Mouse (Mus musculus): ENCODE measurements around the gene Mcam. TPM values are rescaled to one million over a fixed set of nuclear protein-coding genes. Genes with fewer than 3 reads are reported as not detected.

Gene Mcam
- polyA plus RNA-seq, 1 experiment from 2014 or later = 22.3 TPM

DNA sequence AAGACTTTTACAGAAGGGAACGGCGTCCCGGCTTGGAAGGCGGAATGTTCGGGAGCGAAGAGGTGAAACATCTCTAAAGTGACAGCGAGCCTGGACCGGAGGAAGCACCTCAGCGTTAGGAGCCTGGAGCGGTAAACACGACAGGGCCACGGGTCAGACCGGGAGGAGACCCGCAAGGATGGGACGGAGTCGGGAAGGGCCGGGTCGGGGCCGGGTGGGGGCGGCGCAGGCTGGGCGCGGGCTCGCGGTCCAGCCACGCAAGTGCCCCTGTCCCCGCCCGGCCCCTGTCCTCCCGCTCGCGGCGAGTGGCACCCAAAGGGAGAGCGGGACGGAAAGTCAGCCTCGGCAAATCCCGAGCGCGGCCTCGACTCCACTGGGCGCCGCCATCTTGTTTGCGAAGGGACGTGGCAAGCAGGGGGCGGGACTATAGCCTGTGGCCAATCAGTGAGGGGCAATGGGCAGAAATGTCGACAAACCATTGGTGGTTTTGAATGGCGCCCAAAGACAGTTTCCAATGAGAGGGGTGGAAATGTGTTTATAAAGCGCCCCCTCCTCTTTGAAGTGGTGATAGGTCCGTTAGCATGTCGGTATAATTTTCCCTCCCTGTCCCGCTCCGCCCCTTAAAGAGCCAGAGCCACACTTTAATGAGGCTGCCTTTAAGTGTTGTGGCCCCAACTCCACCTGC, 21.0 kb upstream of the Mcam start, which contains the start of the genes Gm49380 and Rnf26:
Gm49380 (minus strand) TSS at position 396 of the 685 bp plus-strand sequence.
Rnf26 (minus strand) TSS at position 413 of the 685 bp plus-strand sequence.
- Histone ChIP-seq H3K27me3 (no peaks in the 10 kb centered on the region), H3K4me3 (peak within 1 kb of the TSS; percentile 88), H3K9ac (peak within 1 kb of the TSS; percentile 87), H3K9me3 (no peaks in the 10 kb centered on the region), H3K27ac (peak within 1 kb of the TSS; percentile 84), H3K36me3 (peaks cover 14% of the 10 kb centered on the region; the same call in 1 of the 2 replicates), H3K4me2 (replicated peaks) (peak within 1 kb of the TSS; percentile 58), H3K4me1 (peaks cover 31% of the 10 kb centered on the region)
- under 1% methylated on average over 51 of the region's 51 CpGs for WGBS
- ATAC-seq (ENCODE audit: insufficient number of reproducible peaks, insufficient read depth, low FRiP score, low TSS enrichment) = peak; percentile 90

DNA sequence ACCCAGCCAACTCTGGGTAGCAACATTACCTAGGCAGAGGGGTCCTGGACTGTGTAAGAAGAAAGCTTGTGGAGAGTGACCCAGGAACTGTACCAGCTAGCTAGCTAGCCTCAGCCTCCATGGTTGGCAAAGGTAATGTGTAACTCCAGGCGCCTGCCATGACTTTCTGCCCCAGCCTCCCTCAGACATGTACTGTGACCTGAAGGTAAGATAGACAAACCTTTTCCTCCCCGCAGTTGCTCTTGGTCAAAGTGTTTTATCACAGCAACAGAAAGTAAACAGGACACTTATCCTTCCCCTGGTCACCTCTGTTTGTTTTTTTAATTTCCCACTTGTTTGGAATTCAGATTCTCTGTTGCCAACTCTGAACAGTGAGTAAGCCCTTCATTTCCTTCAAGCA, 19.8 kb upstream of the Mcam start:
- Histone ChIP-seq H3K4me2 (replicated peaks) (no peak overlapping the region), H3K4me1 (peaks cover 19% of the 10 kb centered on the region), H3K27ac (no peak overlapping the region), H3K9ac (no peak overlapping the region), H3K4me3 (no peak overlapping the region), H3K27me3 (no peaks in the 10 kb centered on the region), H3K36me3 (0 out of 2 replicates have a peak, but pooled peaks cover 6% of the 10 kb centered on the region), H3K9me3 (no peaks in the 10 kb centered on the region)
- 86% methylated on average over 2 of the region's 2 CpGs for WGBS
- ATAC-seq (ENCODE audit: insufficient number of reproducible peaks, insufficient read depth, low FRiP score, low TSS enrichment) = no peak

DNA sequence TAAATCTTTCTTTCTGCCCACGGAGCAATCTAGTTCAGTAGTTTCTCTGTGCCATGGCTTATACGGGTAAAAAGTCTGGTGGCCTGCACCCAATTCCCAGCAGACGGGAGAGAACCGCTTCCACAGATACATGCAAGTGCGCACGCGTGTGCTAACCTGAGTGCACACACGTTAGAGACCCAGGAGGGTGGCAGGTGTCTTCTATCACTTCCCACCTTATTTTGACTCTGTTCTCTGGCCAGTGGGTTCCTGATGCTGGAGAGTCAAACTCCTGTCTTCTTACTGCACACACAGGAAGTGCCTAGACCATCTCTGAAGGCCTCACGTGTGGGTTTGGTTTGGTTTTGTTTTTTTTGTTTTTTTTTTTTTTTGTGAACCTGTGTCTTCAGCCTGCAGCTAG, 18.7 kb upstream of the Mcam start:
- Histone ChIP-seq H3K4me2 (replicated peaks) (no peak overlapping the region), H3K27me3 (no peaks in the 10 kb centered on the region), H3K9me3 (no peaks in the 10 kb centered on the region), H3K9ac (no peak overlapping the region), H3K4me3 (no peak overlapping the region), H3K27ac (no peak overlapping the region), H3K36me3 (0 out of 2 replicates have a peak, but pooled peaks cover under 1% of the 10 kb centered on the region), H3K4me1 (peaks cover 8% of the 10 kb centered on the region)
- ATAC-seq (ENCODE audit: insufficient number of reproducible peaks, insufficient read depth, low FRiP score, low TSS enrichment) = no peak
- 88% methylated on average over 9 of the region's 9 CpGs for WGBS

DNA sequence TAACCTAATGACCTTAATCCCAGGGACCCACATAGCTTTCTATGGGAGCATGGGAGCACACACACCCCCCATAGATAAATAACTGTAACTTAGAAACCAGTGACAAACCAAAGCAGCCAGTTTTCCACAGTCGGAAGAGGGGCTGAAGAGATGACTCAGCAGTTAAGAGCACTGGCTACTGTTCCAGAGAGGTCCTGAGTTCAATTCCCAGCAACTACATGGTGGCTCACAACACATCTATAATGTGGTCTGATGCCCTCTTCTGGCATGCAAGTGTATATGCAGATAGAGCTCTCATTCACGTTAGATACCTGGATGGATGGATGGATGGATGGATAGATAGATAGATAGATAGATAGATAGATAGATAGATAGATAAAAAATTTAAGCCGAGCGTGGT, 18.1 kb upstream of the Mcam start:
- Histone ChIP-seq H3K4me1 (peaks cover 4% of the 10 kb centered on the region; the same call in 1 of the 2 replicates), H3K27ac (no peak overlapping the region), H3K4me2 (replicated peaks) (no peak overlapping the region), H3K9ac (no peak overlapping the region), H3K4me3 (no peak overlapping the region), H3K9me3 (no peaks in the 10 kb centered on the region), H3K36me3 (no peaks in the 10 kb centered on the region), H3K27me3 (no peaks in the 10 kb centered on the region)
- ATAC-seq (ENCODE audit: insufficient number of reproducible peaks, insufficient read depth, low FRiP score, low TSS enrichment) = no peak
- WGBS = 88% methylated on average over 4 of the region's 4 CpGs

DNA sequence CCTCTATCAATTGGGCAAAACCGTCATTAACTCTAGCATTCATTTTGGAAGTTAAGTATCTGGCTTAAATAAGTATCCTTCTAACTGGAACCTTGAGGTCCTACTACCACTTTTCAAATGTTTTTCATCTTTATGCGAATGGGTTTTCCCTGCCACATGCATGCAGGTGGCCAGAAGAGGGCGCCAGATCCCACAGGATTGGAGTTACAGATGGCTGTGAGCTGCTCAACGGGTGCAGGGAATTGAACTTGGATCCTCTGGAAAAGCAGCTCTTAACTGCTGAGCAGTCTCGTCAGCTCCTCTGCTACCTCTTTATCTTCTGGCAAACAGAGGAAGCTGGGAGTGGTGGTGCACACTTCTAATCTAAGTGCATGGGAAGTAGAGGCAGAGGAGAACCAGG, 15.3 kb upstream of the Mcam start:
- H3K4me3 ChIP-seq = no peak overlapping the region
- no peaks in the 10 kb centered on the region for H3K9me3 ChIP-seq
- H3K36me3 ChIP-seq = no peaks in the 10 kb centered on the region
- no peaks in the 10 kb centered on the region for H3K27me3 ChIP-seq
- H3K4me2 ChIP-seq (replicated peaks) = no peak overlapping the region
- no peak for ATAC-seq (ENCODE audit: insufficient number of reproducible peaks, insufficient read depth, low FRiP score, low TSS enrichment)
- no peak overlapping the region for H3K27ac ChIP-seq
- no peaks in the 10 kb centered on the region for H3K4me1 ChIP-seq
- 48% methylated on average over 5 of the region's 5 CpGs for WGBS
- no peak overlapping the region for H3K9ac ChIP-seq

DNA sequence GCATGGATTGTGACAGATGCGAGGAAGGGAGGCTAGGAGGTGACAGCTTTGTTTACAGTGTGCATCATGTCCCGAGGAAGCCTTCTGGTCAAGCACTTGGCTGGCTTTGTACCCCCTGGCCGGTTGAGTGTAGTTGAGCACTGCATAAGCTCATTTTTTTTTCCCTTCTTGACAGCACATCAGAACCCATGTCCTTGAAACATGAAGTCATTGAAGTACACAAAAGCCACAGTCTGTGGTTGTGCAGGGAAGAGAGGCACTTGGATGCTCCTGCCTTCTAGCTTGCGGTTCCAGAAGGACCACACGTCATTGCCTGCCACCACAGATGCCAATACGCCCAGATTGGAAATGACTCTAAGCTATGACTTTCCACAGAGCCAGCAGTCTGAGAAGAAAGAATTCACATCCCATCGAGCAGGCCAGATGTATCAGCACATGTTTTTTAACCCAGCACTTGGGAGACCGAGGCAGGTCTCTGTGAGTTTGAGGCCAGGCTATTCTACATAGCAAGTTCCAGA, 14.3 kb upstream of the Mcam start:
- 78% methylated on average over 8 of the region's 8 CpGs for WGBS
- no peaks in the 10 kb centered on the region for H3K27me3 ChIP-seq
- no peak overlapping the region for H3K9ac ChIP-seq
- H3K27ac ChIP-seq = no peak overlapping the region
- no peaks in the 10 kb centered on the region for H3K4me1 ChIP-seq
- no peaks in the 10 kb centered on the region for H3K36me3 ChIP-seq
- H3K4me3 ChIP-seq = no peak overlapping the region
- no peaks in the 10 kb centered on the region for H3K9me3 ChIP-seq
- no peak overlapping the region for H3K4me2 ChIP-seq (replicated peaks)
- ATAC-seq (ENCODE audit: insufficient number of reproducible peaks, insufficient read depth, low FRiP score, low TSS enrichment) = no peak

DNA sequence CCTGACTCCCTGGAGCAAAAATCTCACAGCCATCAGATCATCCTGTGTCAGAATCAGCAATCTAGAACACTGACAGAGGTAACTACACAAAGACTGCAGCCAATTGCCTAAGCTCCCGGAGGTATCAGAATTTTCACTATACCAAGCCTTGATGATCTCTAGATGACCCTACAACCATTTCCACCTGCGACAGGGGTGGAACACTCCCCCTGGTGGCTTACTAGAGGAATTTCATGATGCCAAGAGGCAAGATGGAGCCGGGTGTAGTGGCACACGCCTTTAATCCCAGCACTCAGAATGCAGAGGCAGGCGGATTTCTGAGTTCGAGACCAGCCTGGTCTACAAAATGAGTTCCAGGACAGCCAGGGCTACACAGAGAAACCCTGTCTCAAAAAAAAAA, 10.0 kb upstream of the Mcam start:
- WGBS = 67% methylated on average over 6 of the region's 6 CpGs

DNA sequence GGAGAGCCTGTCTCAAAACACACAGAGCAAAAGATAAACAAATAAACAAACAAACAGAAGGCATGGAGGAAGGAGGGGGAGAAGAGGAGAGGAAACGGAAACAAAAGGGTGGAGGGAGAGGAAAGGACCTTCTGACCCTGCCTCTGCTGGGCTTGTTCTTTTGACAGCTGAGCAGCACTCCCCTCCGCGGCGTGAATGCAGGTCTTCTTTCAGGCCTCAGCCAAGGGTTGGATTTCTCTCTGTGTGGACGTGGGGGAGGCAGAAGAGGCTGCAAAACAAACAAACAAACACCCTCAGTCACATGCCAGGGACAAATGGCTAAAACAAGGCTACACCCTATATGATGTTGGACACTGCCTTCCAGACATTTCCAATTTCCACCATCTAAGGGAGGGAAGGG, 9.2 kb upstream of the Mcam start:
- Histone ChIP-seq H3K27ac (no peak overlapping the region), H3K27me3 (no peaks in the 10 kb centered on the region), H3K4me2 (replicated peaks) (no peak overlapping the region), H3K4me1 (peaks cover 7% of the 10 kb centered on the region), H3K4me3 (no peak overlapping the region), H3K9ac (no peak overlapping the region), H3K36me3 (no peaks in the 10 kb centered on the region), H3K9me3 (no peaks in the 10 kb centered on the region)
- no peak for ATAC-seq (ENCODE audit: insufficient number of reproducible peaks, insufficient read depth, low FRiP score, low TSS enrichment)
- WGBS = 20% methylated on average over 5 of the region's 5 CpGs

More for the DNA sequence above, 10.0 kb upstream of the Mcam start:
- H3K4me3 ChIP-seq = no peak overlapping the region
- H3K4me2 ChIP-seq (replicated peaks) = no peak overlapping the region
- no peak overlapping the region for H3K9ac ChIP-seq
- no peaks in the 10 kb centered on the region for H3K9me3 ChIP-seq
- no peaks in the 10 kb centered on the region for H3K36me3 ChIP-seq
- H3K27me3 ChIP-seq = no peaks in the 10 kb centered on the region
- H3K4me1 ChIP-seq = peaks cover under 1% of the 10 kb centered on the region; the same call in 1 of the 2 replicates
- ATAC-seq (ENCODE audit: insufficient number of reproducible peaks, insufficient read depth, low FRiP score, low TSS enrichment) = no peak
- no peak overlapping the region for H3K27ac ChIP-seq

DNA sequence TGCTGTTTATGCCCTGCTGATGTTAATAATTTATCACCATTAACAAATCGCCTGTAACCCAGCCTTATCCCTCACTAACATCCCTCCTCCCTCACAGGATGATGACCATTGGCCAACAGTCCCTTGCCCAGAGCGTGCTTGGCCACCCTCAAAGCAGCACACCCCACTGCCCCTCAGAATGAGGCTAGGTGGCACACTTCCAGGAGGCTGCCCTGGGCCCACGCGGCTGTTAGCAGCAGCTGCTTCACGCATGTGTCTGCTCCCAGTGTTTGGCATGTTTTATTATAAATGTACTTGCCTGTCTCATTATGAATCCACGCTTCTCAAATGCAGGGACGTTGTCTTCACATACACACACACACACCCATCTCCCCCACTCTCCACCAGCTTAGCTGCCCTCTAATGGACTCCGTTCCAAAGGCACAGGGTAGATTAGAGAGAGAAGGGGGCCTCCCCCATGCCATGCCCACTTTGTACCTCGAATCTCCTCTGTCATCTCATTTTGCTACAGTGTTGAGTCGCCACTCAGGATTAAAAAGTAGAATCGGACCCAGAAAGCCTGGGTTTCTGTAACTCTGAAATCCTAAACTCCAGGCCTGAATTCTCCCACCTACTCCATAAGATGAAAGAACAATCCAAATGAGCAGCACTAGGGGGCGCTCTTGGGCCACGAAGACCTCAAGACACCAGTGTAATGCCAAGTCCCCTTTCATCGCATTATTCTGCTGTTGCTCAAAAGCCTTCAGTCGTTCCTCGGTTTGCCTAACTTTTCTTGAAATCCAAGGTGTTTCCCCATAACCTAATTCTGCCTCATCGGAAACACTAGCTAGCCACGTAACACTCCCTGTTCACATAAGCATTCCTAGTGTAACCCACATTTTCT, 8.5 kb upstream of the Mcam start:
- Histone ChIP-seq H3K4me3 (no peak overlapping the region), H3K9ac (peak overlapping the region; percentile 38; the same call in 1 of the 2 replicates), H3K27me3 (no peaks in the 10 kb centered on the region), H3K27ac (no peak overlapping the region), H3K4me1 (peaks cover 15% of the 10 kb centered on the region), H3K4me2 (replicated peaks) (peak overlapping the region; percentile 14; the same call in 1 of the 2 replicates), H3K9me3 (no peaks in the 10 kb centered on the region), H3K36me3 (no peaks in the 10 kb centered on the region)
- no peak for ATAC-seq (ENCODE audit: insufficient number of reproducible peaks, insufficient read depth, low FRiP score, low TSS enrichment)
- WGBS = 35% methylated on average over 18 of the region's 18 CpGs

DNA sequence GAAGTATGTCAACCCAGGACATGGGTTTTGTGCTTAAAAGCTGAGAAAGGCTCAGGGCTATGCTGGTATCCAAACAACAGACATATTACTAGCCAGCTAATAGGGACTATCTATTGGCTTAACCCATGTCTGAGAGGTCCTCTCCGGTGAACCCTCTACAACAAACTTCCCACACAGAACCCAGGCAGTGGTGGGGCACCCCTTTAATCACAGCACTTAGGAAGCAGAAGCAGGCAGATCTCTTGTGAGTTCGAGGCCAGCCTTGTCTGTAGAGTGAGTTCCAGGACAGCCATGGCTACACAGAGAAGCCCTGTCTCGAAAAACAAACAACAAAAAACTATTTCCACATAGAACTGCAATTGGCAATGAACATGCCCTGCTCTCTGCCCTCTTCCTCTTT, 7.5 kb upstream of the Mcam start:
- Histone ChIP-seq H3K9me3 (no peaks in the 10 kb centered on the region), H3K4me1 (peaks cover 22% of the 10 kb centered on the region), H3K4me2 (replicated peaks) (no peak overlapping the region), H3K36me3 (no peaks in the 10 kb centered on the region), H3K4me3 (no peak overlapping the region), H3K27me3 (peaks cover 8% of the 10 kb centered on the region), H3K9ac (no peak overlapping the region), H3K27ac (no peak overlapping the region)
- WGBS = 83% methylated on average over 3 of the region's 3 CpGs
- no peak for ATAC-seq (ENCODE audit: insufficient number of reproducible peaks, insufficient read depth, low FRiP score, low TSS enrichment)

DNA sequence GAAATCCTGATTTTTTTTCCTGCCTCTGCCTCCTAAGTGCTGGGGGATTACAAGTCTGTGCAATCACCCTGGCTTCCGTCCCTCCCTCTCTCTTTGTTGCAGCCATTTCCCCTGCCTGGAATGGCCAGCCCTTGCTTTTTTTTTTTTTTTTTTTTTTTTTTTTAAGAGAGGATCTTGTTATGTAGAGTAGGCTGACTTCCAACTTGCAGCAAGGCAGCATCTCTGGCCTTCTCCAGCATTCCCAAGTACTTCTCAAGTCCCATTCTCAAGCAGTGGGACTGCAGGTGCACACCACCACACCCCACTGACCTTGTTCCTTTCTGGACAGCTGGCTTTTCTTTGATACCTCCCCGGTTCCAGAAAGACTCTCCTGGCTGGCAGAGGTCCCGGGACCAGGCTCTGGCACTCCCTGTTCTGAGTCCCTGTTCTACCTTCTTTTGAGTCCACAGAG, 6.9 kb upstream of the Mcam start:
- Histone ChIP-seq H3K36me3 (no peaks in the 10 kb centered on the region), H3K4me1 (peaks cover 22% of the 10 kb centered on the region), H3K4me2 (replicated peaks) (no peak overlapping the region), H3K9ac (no peak overlapping the region), H3K9me3 (no peaks in the 10 kb centered on the region), H3K4me3 (no peak overlapping the region), H3K27me3 (peaks cover 8% of the 10 kb centered on the region), H3K27ac (no peak overlapping the region)
- ATAC-seq (ENCODE audit: insufficient number of reproducible peaks, insufficient read depth, low FRiP score, low TSS enrichment) = no peak
- 66% methylated on average over 3 of the region's 3 CpGs for WGBS

Data from embryonic facial prominence, embryonic 12.5 days (tissue).